Mouse (Mus musculus) stomach, embryonic 16.5 days (tissue): ENCODE data around the gene Snx18. TPM values are rescaled to one million over a fixed set of nuclear protein-coding genes. Genes with fewer than 3 reads are reported as not detected.

Experiments
- ATAC-seq: fragments of 200-750 bp; cut with Nextera tagmentation; 2 replicates; pipeline ENCODE4 v1.8.0; 2017; ENCODE audit warnings: moderate number of reproducible peaks, moderate TSS enrichment; ENCODE audit not compliant: insufficient read depth, low FRiP score
- H3K27ac ChIP-seq: fragments of 300-500 bp; sonication (generic); 2 replicates; pipeline ENCODE4 v1.5.1; 2014; ENCODE audit warnings: low read length
- H3K27me3 ChIP-seq: fragments of 300-500 bp; sonication (generic); 2 replicates; pipeline ENCODE4 v1.6.1; 2014; ENCODE audit warnings: low read length, control low read depth, mixed read lengths; ENCODE audit not compliant: control insufficient read depth, insufficient read depth
- H3K36me3 ChIP-seq: fragments of 300-500 bp; sonication (generic); 2 replicates; pipeline ENCODE4 v1.6.1; 2014; ENCODE audit warnings: low read length; ENCODE audit not compliant: control insufficient read depth, insufficient read depth
- H3K4me1 ChIP-seq: fragments of 300-500 bp; sonication (generic); 2 replicates; pipeline ENCODE4 v1.6.1; 2014; ENCODE audit warnings: low read length, control low read depth, mixed read lengths; ENCODE audit not compliant: control insufficient read depth, insufficient read depth
- H3K4me2 ChIP-seq: fragments of 300-500 bp; sonication (generic); 2 replicates; pipeline ENCODE4 v1.6.1; 2014; ENCODE audit warnings: low read depth, low read length, mixed read lengths
- H3K4me3 ChIP-seq: fragments of 300-500 bp; sonication (generic); replicated peaks from 2 replicates; pipeline ENCODE4 v1.5.1; 2014; ENCODE audit warnings: mild to moderate bottlenecking, low read length
- H3K9ac ChIP-seq: fragments of 300-500 bp; sonication (generic); 2 replicates; pipeline ENCODE4 v1.6.1; 2014; ENCODE audit warnings: low read length
- H3K9me3 ChIP-seq: fragments of 300-500 bp; sonication (generic); replicated peaks from 2 replicates; pipeline ENCODE4 v1.6.1; 2016; ENCODE audit warnings: low read length, control low read depth; ENCODE audit not compliant: control insufficient read depth
- WGBS: fragments of 180-500 bp; shearing (Covaris S2); extraction: QIAGEN DNeasy Blood & Tissue Kit; methylation state at CpG from one replicate; pipeline ENCODE4 v1.1.7; 2014; 5-methylcytosine and 5-hydroxymethylcytosine counted together
- polyA plus RNA-seq: library from polyadenylated mRNA; unstranded; fragments of >200 nt; fragmentation: Nextera tagmentation; extraction: Ambion mirVana; gene quantifications from 2 replicates; pipeline ENCODE4 v1.2.1, GENCODE M21; 2015

The Snx18 gene
- polyA plus RNA-seq, 1 experiment from 2014 or later, result 13.6 TPM

DNA sequence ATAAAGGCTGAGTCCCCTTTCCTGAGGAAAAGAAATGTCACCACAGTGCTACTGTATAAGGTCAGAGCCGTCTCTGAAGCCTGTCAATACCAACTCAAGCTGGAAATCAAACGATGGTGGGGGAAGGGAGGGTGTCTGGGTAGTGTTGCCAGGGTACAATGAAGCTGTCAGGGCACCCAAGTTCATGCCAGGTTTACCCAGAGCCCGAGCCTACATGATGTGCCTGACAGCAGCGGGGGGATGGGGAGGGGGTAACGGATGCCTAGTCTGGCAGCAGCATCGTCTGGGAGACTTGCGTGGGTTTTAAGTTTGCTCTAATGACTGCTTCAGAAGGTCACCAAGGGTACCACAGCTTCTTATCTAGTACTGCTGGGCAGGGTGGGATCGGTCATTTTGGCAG, 23.1 kb downstream of the Snx18 start:
- Histone ChIP-seq H3K36me3 (peaks cover 2% of the 10 kb centered on the region; the same call in 1 of the 2 replicates), H3K9ac (no peak overlapping the region), H3K4me2 (no peak overlapping the region), H3K4me1 (peaks cover 28% of the 10 kb centered on the region), H3K27ac (no peak overlapping the region), H3K4me3 (no peak overlapping the region), H3K9me3 (no peaks in the 10 kb centered on the region), H3K27me3 (no peaks in the 10 kb centered on the region)
- 62% methylated on average over 8 of the region's 8 CpGs for WGBS
- no peak for ATAC-seq

DNA sequence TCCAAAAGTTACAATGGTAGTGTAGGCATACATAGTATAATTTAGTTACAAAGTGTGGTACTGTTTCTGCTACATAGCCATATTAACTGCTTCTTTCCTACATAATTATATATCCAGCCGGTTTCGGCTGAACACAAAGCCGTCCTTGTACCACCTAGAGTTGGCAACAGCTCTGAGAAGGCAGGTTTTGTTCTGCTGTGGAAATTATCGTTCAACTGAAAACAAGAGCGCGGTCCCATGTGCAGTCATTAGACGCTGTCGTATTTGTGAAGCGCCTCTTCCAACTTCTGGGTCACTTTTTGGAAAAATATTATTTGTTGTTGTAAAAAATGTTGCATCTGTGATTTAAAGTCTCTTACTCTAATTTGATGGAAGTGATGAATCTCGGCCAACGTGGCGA, 24.0 kb downstream of the Snx18 start:
- 92% methylated on average over 12 of the region's 12 CpGs for WGBS
- Histone ChIP-seq H3K4me2 (no peak overlapping the region), H3K27ac (no peak overlapping the region), H3K4me1 (peaks cover 23% of the 10 kb centered on the region), H3K9ac (no peak overlapping the region), H3K9me3 (no peaks in the 10 kb centered on the region), H3K36me3 (peaks cover 4% of the 10 kb centered on the region; the same call in 1 of the 2 replicates), H3K27me3 (no peaks in the 10 kb centered on the region), H3K4me3 (no peak overlapping the region)
- ATAC-seq, result no peak

DNA sequence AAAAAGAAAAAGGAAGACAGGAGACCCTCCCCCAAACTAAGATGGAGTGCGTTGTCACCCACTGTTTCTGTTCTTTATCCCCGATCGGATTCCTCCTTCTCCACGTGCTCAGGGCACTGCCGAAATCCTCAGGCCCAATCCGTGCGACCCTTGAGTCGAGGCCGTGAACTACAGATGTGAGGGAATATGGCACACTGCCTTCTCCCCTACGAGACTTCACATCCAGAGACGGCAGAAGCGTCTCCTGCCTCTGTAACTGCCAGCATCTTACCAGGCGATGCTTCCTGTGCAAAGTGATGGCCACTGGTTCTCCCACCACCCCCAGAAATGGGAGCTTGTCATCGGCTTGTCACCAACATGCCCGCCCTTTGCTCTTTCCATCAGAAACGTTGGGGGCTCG, 24.7 kb downstream of the Snx18 start:
- Histone ChIP-seq H3K27me3 (no peaks in the 10 kb centered on the region), H3K4me1 (peaks cover 22% of the 10 kb centered on the region), H3K4me3 (no peak overlapping the region), H3K9ac (no peak overlapping the region), H3K36me3 (peaks cover 4% of the 10 kb centered on the region; the same call in 1 of the 2 replicates), H3K4me2 (no peak overlapping the region), H3K27ac (no peak overlapping the region), H3K9me3 (no peaks in the 10 kb centered on the region)
- ATAC-seq, result no peak
- 84% methylated on average over 17 of the region's 17 CpGs for WGBS

DNA sequence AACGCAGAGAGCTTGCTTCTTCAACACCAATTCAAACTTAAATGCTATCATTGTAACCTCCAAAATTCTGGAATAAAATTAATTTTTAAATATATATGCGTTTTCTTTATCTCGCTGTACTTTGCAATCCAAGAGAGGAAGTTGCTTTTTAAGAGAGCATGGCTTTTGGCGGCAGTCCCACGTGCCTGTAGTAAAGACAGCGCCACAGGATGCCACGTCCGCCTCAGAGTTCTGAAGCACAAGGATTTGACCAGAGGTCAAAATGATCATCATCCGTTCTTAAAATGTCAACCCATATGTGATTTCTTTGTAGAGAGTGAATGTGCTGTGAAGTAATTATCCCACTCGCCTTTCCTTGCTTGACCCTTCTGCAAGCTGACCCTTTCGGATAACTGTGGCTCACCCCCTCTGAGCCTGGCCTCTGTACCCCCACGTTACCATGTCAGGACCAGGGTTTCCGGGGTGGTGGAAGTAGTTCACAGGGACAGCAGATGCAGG, 25.6 kb downstream of the Snx18 start:
- H3K36me3 ChIP-seq, result peaks cover 4% of the 10 kb centered on the region; the same call in 1 of the 2 replicates
- no peak overlapping the region for H3K27ac ChIP-seq
- no peaks in the 10 kb centered on the region for H3K27me3 ChIP-seq
- H3K9me3 ChIP-seq, result no peaks in the 10 kb centered on the region
- WGBS, result 76% methylated on average over 13 of the region's 13 CpGs
- peaks cover 18% of the 10 kb centered on the region for H3K4me1 ChIP-seq
- no peak overlapping the region for H3K4me2 ChIP-seq
- no peak for ATAC-seq
- no peak overlapping the region for H3K9ac ChIP-seq
- no peak overlapping the region for H3K4me3 ChIP-seq

DNA sequence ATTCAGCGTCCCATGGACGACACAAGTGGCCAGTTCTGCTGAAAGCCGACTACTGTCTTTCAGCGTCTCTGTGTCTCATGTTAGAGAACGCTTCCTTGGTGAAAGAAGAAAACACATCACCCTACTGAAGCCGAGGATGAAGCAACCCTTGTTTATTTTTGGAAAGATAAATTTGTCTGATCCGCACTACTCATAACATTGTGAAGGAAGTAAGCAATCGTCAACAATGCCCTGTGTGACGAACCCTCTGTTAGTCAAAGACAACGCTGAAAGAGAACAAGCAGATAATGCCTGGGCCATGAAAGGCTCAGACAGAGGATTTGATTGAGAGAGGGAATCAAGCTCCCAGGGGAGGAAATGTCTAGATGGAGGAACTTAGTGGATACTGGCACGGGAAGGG, 27.0 kb downstream of the Snx18 start:
- no peaks in the 10 kb centered on the region for H3K9me3 ChIP-seq
- 73% methylated on average over 11 of the region's 11 CpGs for WGBS
- no peak for ATAC-seq
- H3K27me3 ChIP-seq, result no peaks in the 10 kb centered on the region
- H3K36me3 ChIP-seq, result peaks cover 4% of the 10 kb centered on the region; the same call in 1 of the 2 replicates
- H3K4me1 ChIP-seq, result peaks cover 9% of the 10 kb centered on the region
- H3K9ac ChIP-seq, result no peak overlapping the region
- no peak overlapping the region for H3K4me2 ChIP-seq
- no peak overlapping the region for H3K27ac ChIP-seq
- H3K4me3 ChIP-seq, result no peak overlapping the region

DNA sequence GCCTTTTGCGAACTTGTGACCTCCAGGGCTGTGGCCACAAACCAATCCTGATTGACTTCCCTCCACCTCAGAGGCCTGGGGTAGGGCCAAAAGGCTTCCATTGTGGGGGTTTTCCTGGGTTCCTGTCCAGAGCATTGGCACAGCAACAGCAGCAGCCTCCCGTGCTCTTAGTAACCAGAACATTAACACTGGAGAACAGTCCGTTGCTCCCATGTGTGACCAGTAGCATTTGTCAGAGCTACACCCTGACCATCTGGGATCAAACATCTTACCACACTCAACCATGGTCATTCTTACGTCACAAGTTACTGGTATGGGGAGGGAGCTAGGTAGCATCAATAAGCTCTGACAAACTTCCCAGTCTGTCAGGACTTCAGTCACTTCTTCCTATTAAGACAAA, 28.1 kb downstream of the Snx18 start:
- Histone ChIP-seq H3K27ac (no peak overlapping the region), H3K4me1 (0 out of 2 replicates have a peak, but pooled peaks cover 3% of the 10 kb centered on the region), H3K9ac (no peak overlapping the region), H3K4me2 (no peak overlapping the region), H3K27me3 (no peaks in the 10 kb centered on the region), H3K4me3 (no peak overlapping the region), H3K36me3 (peaks cover 4% of the 10 kb centered on the region; the same call in 1 of the 2 replicates), H3K9me3 (no peaks in the 10 kb centered on the region)
- 91% methylated on average over 4 of the region's 4 CpGs for WGBS
- ATAC-seq, result no peak

DNA sequence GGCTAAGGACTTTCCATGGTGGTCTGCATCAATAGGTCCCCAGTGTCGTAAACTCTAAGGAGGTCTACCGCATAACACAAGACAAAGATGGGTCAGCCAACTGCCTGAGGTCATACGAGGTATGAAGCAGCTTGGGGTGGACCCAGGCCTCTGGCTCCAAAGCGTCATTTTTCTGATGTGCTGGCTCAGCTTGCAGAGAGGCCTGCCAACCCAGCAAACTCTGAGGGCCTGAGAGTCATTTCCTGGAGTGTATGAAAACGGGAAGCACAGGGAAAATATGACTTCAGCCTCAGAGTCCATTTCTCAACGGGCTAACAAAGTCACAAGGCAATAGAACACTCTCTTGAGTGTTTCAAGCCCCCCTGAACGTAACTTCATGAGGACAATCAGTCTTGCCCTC, 28.9 kb downstream of the Snx18 start:
- Histone ChIP-seq H3K4me3 (no peak overlapping the region), H3K27ac (no peak overlapping the region)

DNA sequence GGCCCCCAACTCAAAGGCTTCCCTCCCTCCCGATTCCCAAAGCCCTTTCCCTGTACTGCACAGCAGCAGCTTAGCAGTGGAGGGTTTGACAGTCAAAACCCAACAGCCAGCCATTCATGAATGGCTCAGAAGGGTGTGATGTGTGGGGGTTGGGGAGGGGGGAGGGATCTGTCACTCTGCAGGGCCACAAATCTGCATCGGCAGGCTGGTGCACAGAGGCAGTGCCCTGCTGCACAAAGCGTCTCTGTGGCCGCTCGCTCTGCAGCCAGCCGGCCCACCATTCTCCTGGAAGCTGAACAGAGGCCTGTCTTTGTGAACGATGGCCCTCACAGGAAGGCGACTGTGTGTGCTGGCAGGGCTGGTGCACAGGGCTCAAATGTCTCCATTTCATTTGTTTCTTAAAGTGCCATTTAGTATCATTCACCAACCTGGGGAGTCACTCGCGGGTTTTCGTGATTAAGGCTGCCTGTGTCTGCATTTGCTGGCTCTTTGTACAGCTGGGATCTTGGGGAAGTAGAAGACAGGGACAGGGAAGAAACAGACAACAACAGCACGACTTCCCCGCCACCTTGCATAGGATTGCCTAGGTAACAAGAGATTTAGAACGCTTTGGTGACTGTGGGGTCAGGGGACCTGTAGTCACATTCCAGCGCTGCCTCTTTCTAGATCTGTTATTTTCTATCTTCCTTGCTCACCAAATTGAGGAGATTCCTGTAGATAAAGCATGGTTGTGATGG, 31.0 kb downstream of the Snx18 start:
- WGBS, result 33% methylated on average over 15 of the region's 15 CpGs
- no peak overlapping the region for H3K4me2 ChIP-seq
- peaks cover 4% of the 10 kb centered on the region; the same call in 1 of the 2 replicates for H3K36me3 ChIP-seq
- no peak overlapping the region for H3K4me3 ChIP-seq
- H3K27ac ChIP-seq, result no peak overlapping the region
- H3K4me1 ChIP-seq, result 0 out of 2 replicates have a peak, but pooled peaks cover 3% of the 10 kb centered on the region
- H3K27me3 ChIP-seq, result no peaks in the 10 kb centered on the region
- no peak overlapping the region for H3K9ac ChIP-seq
- no peaks in the 10 kb centered on the region for H3K9me3 ChIP-seq
- peak; percentile 58; the same call in 1 of the 2 replicates for ATAC-seq

More for the DNA sequence above, 28.9 kb downstream of the Snx18 start:
- Histone ChIP-seq H3K9me3 (no peaks in the 10 kb centered on the region), H3K36me3 (peaks cover 4% of the 10 kb centered on the region; the same call in 1 of the 2 replicates), H3K9ac (no peak overlapping the region), H3K4me1 (0 out of 2 replicates have a peak, but pooled peaks cover 3% of the 10 kb centered on the region), H3K4me2 (no peak overlapping the region), H3K27me3 (no peaks in the 10 kb centered on the region)
- whole genome bisulfite sequencing, result 66% methylated on average over 7 of the region's 7 CpGs
- ATAC-seq, result 0 out of 2 replicates have a peak, but pooled peaks have one; percentile 42

DNA sequence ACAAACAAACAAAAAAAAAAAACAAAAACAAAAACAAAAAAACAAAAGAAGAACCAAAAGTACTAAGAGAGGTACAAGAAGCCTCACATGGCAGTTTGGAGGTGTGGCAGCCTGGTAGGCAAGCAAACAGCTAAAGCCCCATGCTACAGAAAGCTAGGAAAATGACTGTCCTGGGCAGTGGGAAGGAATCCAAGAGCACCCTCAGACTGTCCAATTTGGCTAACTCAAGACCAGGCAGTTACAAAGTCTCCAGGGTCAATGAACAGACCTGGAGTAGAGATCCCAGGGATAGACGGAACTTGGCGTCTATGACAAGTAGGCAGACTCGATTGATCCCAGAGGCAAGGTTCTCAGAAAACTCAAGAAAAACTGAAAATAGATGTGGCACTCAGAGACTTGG, 32.8 kb downstream of the Snx18 start:
- H3K27me3 ChIP-seq, result no peaks in the 10 kb centered on the region
- peaks cover 4% of the 10 kb centered on the region; the same call in 1 of the 2 replicates for H3K36me3 ChIP-seq
- 93% methylated on average over 3 of the region's 3 CpGs for WGBS
- H3K4me1 ChIP-seq, result 0 out of 2 replicates have a peak, but pooled peaks cover 3% of the 10 kb centered on the region
- no peak for ATAC-seq
- H3K27ac ChIP-seq, result no peak overlapping the region
- no peak overlapping the region for H3K9ac ChIP-seq
- H3K9me3 ChIP-seq, result no peaks in the 10 kb centered on the region
- no peak overlapping the region for H3K4me3 ChIP-seq
- H3K4me2 ChIP-seq, result no peak overlapping the region
